Mouse (Mus musculus) spleen, adult 2 months (tissue): Measurements from ENCODE around the gene Tm9sf4. TPM values are rescaled to one million over a fixed set of nuclear protein-coding genes. Genes with fewer than 3 reads are reported as not detected.

Experiments
- DNase-seq, 2 experiments: peaks; one replicate each; pipeline versions ENCODE4 v3.0.0 to v3.0.0-alpha.2; 2012 to 2021; ENCODE audit warnings: low spot score in 2 of 2, low read depth in 1 of 2
- H3K27ac ChIP-seq: fragments of 200-500 bp; 2 replicates; pipeline ENCODE4 v1.5.1; 2012; ENCODE audit warnings: low read length, inconsistent platforms; ENCODE audit not compliant: insufficient read depth
- H3K27me3 ChIP-seq: fragments of 200-500 bp; 2 replicates; pipeline ENCODE4 v1.6.1; 2012; ENCODE audit warnings: mild to moderate bottlenecking, moderate library complexity, low read length, inconsistent platforms; ENCODE audit not compliant: control insufficient read depth, insufficient read depth
- H3K36me3 ChIP-seq: fragments of 200-500 bp; 2 replicates; pipeline ENCODE4 v1.6.1; 2012; ENCODE audit warnings: mild to moderate bottlenecking, low read length, inconsistent platforms; ENCODE audit not compliant: control insufficient read depth, insufficient read depth
- H3K4me1 ChIP-seq: fragments of 200-500 bp; 2 replicates; pipeline ENCODE4 v1.6.1; 2011; ENCODE audit warnings: inconsistent platforms; ENCODE audit not compliant: control insufficient read depth, insufficient read depth, insufficient read length
- H3K4me3 ChIP-seq: fragments of 200-500 bp; 2 replicates; pipeline ENCODE4 v1.5.1; 2011; ENCODE audit warnings: mild to moderate bottlenecking, inconsistent platforms; ENCODE audit not compliant: insufficient read depth, insufficient read length; ENCODE audit errors: extremely low read depth
- CTCF ChIP-seq: fragments of 200-500 bp; IDR thresholded peaks from 2 replicates; pipeline ENCODE4 v1.5.1; 2011; ENCODE audit warnings: mild to moderate bottlenecking, inconsistent platforms; ENCODE audit not compliant: insufficient read depth, insufficient read length, insufficient replicate concordance; ENCODE audit errors: extremely low read depth
- POLR2A ChIP-seq: fragments of 200-500 bp; IDR thresholded peaks from 2 replicates; pipeline ENCODE4 v1.6.1; 2011; ENCODE audit warnings: low read depth, low read length, inconsistent platforms
- WGBS: fragments of 180-500 bp; shearing (Covaris S2); methylation state at CpG from one replicate; pipeline ENCODE4 v1.1.7; 2018; 5-methylcytosine and 5-hydroxymethylcytosine counted together
- polyA plus RNA-seq: library from polyadenylated mRNA; depleted of rRNA; stranded (reverse); fragments of >200 nt; gene quantifications from 2 replicates; pipeline ENCODE4 v1.2.3, GENCODE M21; 2012

Gene Tm9sf4
- polyA plus RNA-seq, 1 experiment, result 22.0 TPM

- H3K27me3 ChIP-seq, result no peaks in the 10 kb centered on the region
- no peak overlapping the region for H3K27ac ChIP-seq
- no peaks in the 10 kb centered on the region for H3K36me3 ChIP-seq
- 98% methylated on average over 5 of the region's 5 CpGs for WGBS
- H3K4me3 ChIP-seq, result no peak overlapping the region
- TF ChIP-seq POLR2A (no peak), CTCF (no peak)
- no peak for DNase-seq
- no peaks in the 10 kb centered on the region for H3K4me1 ChIP-seq
Measured at GRCm38 (mm10) chr2:153171966-153172365, 10.9 kb downstream of the Tm9sf4 start.

- 76% methylated on average over 8 of the region's 8 CpGs for WGBS
- no peaks in the 10 kb centered on the region for H3K4me1 ChIP-seq
- no peaks in the 10 kb centered on the region for H3K27me3 ChIP-seq
- no peak overlapping the region for H3K27ac ChIP-seq
- H3K36me3 ChIP-seq, result peaks cover 4% of the 10 kb centered on the region
- no peak for TF ChIP-seq POLR2A
- no peak for TF ChIP-seq CTCF
- no peak for DNase-seq
- no peak overlapping the region for H3K4me3 ChIP-seq
Measured at GRCm38 (mm10) chr2:153175995-153176570, 15.0 kb downstream of the Tm9sf4 start.

- no peak overlapping the region for H3K4me3 ChIP-seq
- H3K4me1 ChIP-seq, result no peaks in the 10 kb centered on the region
- H3K36me3 ChIP-seq, result peaks cover 8% of the 10 kb centered on the region
- H3K27me3 ChIP-seq, result no peaks in the 10 kb centered on the region
- no peak overlapping the region for H3K27ac ChIP-seq
- WGBS, result 86% methylated on average over 3 of the region's 3 CpGs
- TF ChIP-seq CTCF (no peak), POLR2A (no peak)
- no peak for DNase-seq
Measured at GRCm38 (mm10) chr2:153177188-153177587, 16.1 kb downstream of the Tm9sf4 start.

DNA sequence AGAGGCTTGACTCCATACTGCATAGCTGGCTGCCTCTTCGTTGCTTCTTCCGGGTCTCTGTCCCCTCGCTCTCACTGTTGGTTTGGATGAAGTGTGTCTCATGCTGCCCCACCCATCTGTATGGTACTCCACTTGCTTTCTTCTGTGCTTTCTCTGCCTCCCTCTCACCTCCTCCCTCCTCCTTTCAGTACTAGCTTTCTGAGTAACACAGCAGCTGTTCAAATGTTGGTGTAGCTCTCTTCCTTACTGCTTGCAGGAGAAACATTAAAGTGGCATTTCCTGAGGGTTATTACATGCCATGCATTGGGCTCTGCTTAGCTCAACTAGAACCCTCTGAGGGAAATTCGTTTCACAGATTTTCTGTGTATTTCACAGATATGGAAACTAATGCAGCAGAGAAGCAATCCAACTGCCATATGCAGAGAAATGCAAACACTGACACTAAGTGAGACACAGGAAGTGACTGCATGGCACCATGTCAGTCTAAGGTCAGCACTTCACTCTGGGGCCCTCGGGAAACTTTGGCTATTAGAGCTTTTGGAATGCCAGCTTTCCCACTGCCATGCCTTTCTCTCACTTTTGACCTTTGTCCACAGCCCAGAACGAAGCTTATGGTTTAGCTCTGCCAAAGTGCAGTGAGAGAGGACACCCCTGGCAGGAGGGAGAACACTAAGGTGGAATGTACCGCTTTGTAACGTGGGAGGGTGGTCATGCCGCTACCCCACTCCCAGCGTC lies 18.2 kb downstream of the Tm9sf4 start:
- WGBS, result 93% methylated on average over 10 of the region's 10 CpGs
- no peak overlapping the region for H3K27ac ChIP-seq
- no peak overlapping the region for H3K4me3 ChIP-seq
- no peaks in the 10 kb centered on the region for H3K27me3 ChIP-seq
- H3K4me1 ChIP-seq, result no peaks in the 10 kb centered on the region
- peaks cover 18% of the 10 kb centered on the region for H3K36me3 ChIP-seq
- no peak for DNase-seq
- TF ChIP-seq CTCF, result no peak
- TF ChIP-seq POLR2A, result no peak

- peaks cover 18% of the 10 kb centered on the region for H3K36me3 ChIP-seq
- H3K4me3 ChIP-seq, result no peak overlapping the region
- 89% methylated on average over 3 of the region's 3 CpGs for whole genome bisulfite sequencing
- H3K27ac ChIP-seq, result no peak overlapping the region
- no peaks in the 10 kb centered on the region for H3K4me1 ChIP-seq
- no peak for DNase-seq
- H3K27me3 ChIP-seq, result no peaks in the 10 kb centered on the region
- no peak for TF ChIP-seq POLR2A
- no peak for TF ChIP-seq CTCF
Measured at GRCm38 (mm10) chr2:153179961-153180360, 18.9 kb downstream of the Tm9sf4 start.

- no peaks in the 10 kb centered on the region for H3K27me3 ChIP-seq
- H3K4me1 ChIP-seq, result no peaks in the 10 kb centered on the region
- no peak for DNase-seq
- H3K36me3 ChIP-seq, result peaks cover 49% of the 10 kb centered on the region
- WGBS, result 81% methylated on average over 2 of the region's 2 CpGs
- H3K27ac ChIP-seq, result no peak overlapping the region
- TF ChIP-seq CTCF (no peak), POLR2A (no peak)
- no peak overlapping the region for H3K4me3 ChIP-seq
Measured at GRCm38 (mm10) chr2:153186176-153186591, 25.1 kb downstream of the Tm9sf4 start.

GRCm38 (mm10) chr2:153187848-153188247 lies 26.7 kb downstream of the Tm9sf4 start:
- no peak for DNase-seq
- H3K4me3 ChIP-seq, result no peak overlapping the region
- H3K4me1 ChIP-seq, result no peaks in the 10 kb centered on the region
- H3K36me3 ChIP-seq, result peaks cover 48% of the 10 kb centered on the region
- TF ChIP-seq CTCF (no peak), POLR2A (no peak)
- H3K27me3 ChIP-seq, result no peaks in the 10 kb centered on the region
- 83% methylated on average over 2 of the region's 2 CpGs for WGBS
- no peak overlapping the region for H3K27ac ChIP-seq
